Mouse (Mus musculus): ENCODE results near the gene Cnih3. TPM values are rescaled to one million over a fixed set of nuclear protein-coding genes. Genes with fewer than 3 reads are reported as not detected.

Gene Cnih3
- polyA plus RNA-seq, 1 experiment from 2014 or later = not detected

- no peak for ATAC-seq (replicated peaks; ENCODE audit: low FRiP score)
- H3K27ac ChIP-seq (ENCODE audit: low read depth, low read length) = no peak overlapping the region
- no peak for DNase-seq (ENCODE audit: low spot score)
- H3K9ac ChIP-seq (ENCODE audit: low read depth, low read length) = no peak overlapping the region
- no peak overlapping the region for H3K4me3 ChIP-seq (ENCODE audit: low read depth, low read length)
- no peaks in the 10 kb centered on the region for H3K36me3 ChIP-seq (ENCODE audit: control insufficient read depth, insufficient read depth, low read length)
- H3K4me2 ChIP-seq = no peak overlapping the region
- WGBS = 54% methylated on average over 2 of the region's 2 CpGs
- no peaks in the 10 kb centered on the region for H3K9me3 ChIP-seq (ENCODE audit: control insufficient read depth, low read length)
- H3K27me3 ChIP-seq (replicated peaks; ENCODE audit: control insufficient read depth, insufficient read depth, low read length) = peaks cover 36% of the 10 kb centered on the region
- H3K4me1 ChIP-seq (replicated peaks; ENCODE audit: control insufficient read depth, insufficient read depth, low read length) = peaks cover 8% of the 10 kb centered on the region; the same call in 1 of the 2 replicates
Observed at GRCm38 (mm10) chr1:181357870-181358269, 5.4 kb downstream of the Cnih3 start.

GRCm38 (mm10) chr1:181358526-181358925, 6.1 kb downstream of the Cnih3 start:
- no peaks in the 10 kb centered on the region for H3K36me3 ChIP-seq (ENCODE audit: control insufficient read depth, insufficient read depth, low read length)
- DNase-seq (ENCODE audit: low spot score) = no peak
- no peak overlapping the region for H3K27ac ChIP-seq (ENCODE audit: low read depth, low read length)
- H3K9ac ChIP-seq (ENCODE audit: low read depth, low read length) = no peak overlapping the region
- no peak overlapping the region for H3K4me2 ChIP-seq
- no peaks in the 10 kb centered on the region for H3K9me3 ChIP-seq (ENCODE audit: control insufficient read depth, low read length)
- peaks cover 29% of the 10 kb centered on the region for H3K27me3 ChIP-seq (replicated peaks; ENCODE audit: control insufficient read depth, insufficient read depth, low read length)
- 49% methylated on average over 7 of the region's 7 CpGs for WGBS
- no peak for ATAC-seq (replicated peaks; ENCODE audit: low FRiP score)
- H3K4me1 ChIP-seq (replicated peaks; ENCODE audit: control insufficient read depth, insufficient read depth, low read length) = peaks cover 2% of the 10 kb centered on the region; the same call in 1 of the 2 replicates
- H3K4me3 ChIP-seq (ENCODE audit: low read depth, low read length) = no peak overlapping the region

- no peak overlapping the region for H3K4me3 ChIP-seq (ENCODE audit: low read depth, low read length)
- H3K4me1 ChIP-seq (replicated peaks; ENCODE audit: control insufficient read depth, insufficient read depth, low read length) = no peaks in the 10 kb centered on the region
- DNase-seq (ENCODE audit: low spot score) (no peak), ATAC-seq (replicated peaks; ENCODE audit: low FRiP score) (no peak)
- no peak overlapping the region for H3K4me2 ChIP-seq
- H3K9ac ChIP-seq (ENCODE audit: low read depth, low read length) = no peak overlapping the region
- no peaks in the 10 kb centered on the region for H3K9me3 ChIP-seq (ENCODE audit: control insufficient read depth, low read length)
- no peaks in the 10 kb centered on the region for H3K36me3 ChIP-seq (ENCODE audit: control insufficient read depth, insufficient read depth, low read length)
- no peak overlapping the region for H3K27ac ChIP-seq (ENCODE audit: low read depth, low read length)
- H3K27me3 ChIP-seq (replicated peaks; ENCODE audit: control insufficient read depth, insufficient read depth, low read length) = peaks cover 11% of the 10 kb centered on the region
- 70% methylated on average over 3 of the region's 3 CpGs for WGBS
Observed at GRCm38 (mm10) chr1:181360732-181361131, 8.3 kb downstream of the Cnih3 start.

GRCm38 (mm10) chr1:181364025-181364424, 11.6 kb downstream of the Cnih3 start:
- H3K9ac ChIP-seq (ENCODE audit: low read depth, low read length) = no peak overlapping the region
- WGBS = 80% methylated on average over 4 of the region's 4 CpGs
- H3K4me2 ChIP-seq = no peak overlapping the region
- peaks cover 2% of the 10 kb centered on the region; the same call in 1 of the 2 replicates for H3K27me3 ChIP-seq (replicated peaks; ENCODE audit: control insufficient read depth, insufficient read depth, low read length)
- ATAC-seq (replicated peaks; ENCODE audit: low FRiP score) (no peak), DNase-seq (ENCODE audit: low spot score) (no peak)
- no peak overlapping the region for H3K27ac ChIP-seq (ENCODE audit: low read depth, low read length)
- no peaks in the 10 kb centered on the region for H3K4me1 ChIP-seq (replicated peaks; ENCODE audit: control insufficient read depth, insufficient read depth, low read length)
- H3K9me3 ChIP-seq (ENCODE audit: control insufficient read depth, low read length) = no peaks in the 10 kb centered on the region
- no peaks in the 10 kb centered on the region for H3K36me3 ChIP-seq (ENCODE audit: control insufficient read depth, insufficient read depth, low read length)
- H3K4me3 ChIP-seq (ENCODE audit: low read depth, low read length) = no peak overlapping the region

- Histone ChIP-seq H3K36me3 (ENCODE audit: control insufficient read depth, insufficient read depth, low read length) (no peaks in the 10 kb centered on the region), H3K4me2 (no peak overlapping the region), H3K4me3 (ENCODE audit: low read depth, low read length) (no peak overlapping the region), H3K9ac (ENCODE audit: low read depth, low read length) (no peak overlapping the region), H3K9me3 (ENCODE audit: control insufficient read depth, low read length) (no peaks in the 10 kb centered on the region), H3K4me1 (replicated peaks; ENCODE audit: control insufficient read depth, insufficient read depth, low read length) (peaks cover 3% of the 10 kb centered on the region; the same call in 1 of the 2 replicates), H3K27ac (ENCODE audit: low read depth, low read length) (no peak overlapping the region), H3K27me3 (replicated peaks; ENCODE audit: control insufficient read depth, insufficient read depth, low read length) (peaks cover 2% of the 10 kb centered on the region; the same call in 1 of the 2 replicates)
- ATAC-seq (replicated peaks; ENCODE audit: low FRiP score) (no peak), DNase-seq (ENCODE audit: low spot score) (no peak)
- 72% methylated on average over 3 of the region's 3 CpGs for WGBS
Observed at GRCm38 (mm10) chr1:181365376-181365775, 12.9 kb downstream of the Cnih3 start.

- Histone ChIP-seq H3K4me1 (replicated peaks; ENCODE audit: control insufficient read depth, insufficient read depth, low read length) (peaks cover 19% of the 10 kb centered on the region), H3K36me3 (ENCODE audit: control insufficient read depth, insufficient read depth, low read length) (no peaks in the 10 kb centered on the region), H3K27ac (ENCODE audit: low read depth, low read length) (no peak overlapping the region), H3K27me3 (replicated peaks; ENCODE audit: control insufficient read depth, insufficient read depth, low read length) (peaks cover 4% of the 10 kb centered on the region; the same call in 1 of the 2 replicates), H3K9ac (ENCODE audit: low read depth, low read length) (no peak overlapping the region), H3K9me3 (ENCODE audit: control insufficient read depth, low read length) (no peaks in the 10 kb centered on the region), H3K4me3 (ENCODE audit: low read depth, low read length) (no peak overlapping the region), H3K4me2 (no peak overlapping the region)
- ATAC-seq (replicated peaks; ENCODE audit: low FRiP score) (no peak), DNase-seq (ENCODE audit: low spot score) (no peak)
- 18% methylated on average over 3 of the region's 3 CpGs for WGBS
Observed at GRCm38 (mm10) chr1:181368789-181369570, 16.6 kb downstream of the Cnih3 start.

GRCm38 (mm10) chr1:181370370-181370769, 17.9 kb downstream of the Cnih3 start:
- DNase-seq (ENCODE audit: low spot score) (no peak), ATAC-seq (replicated peaks; ENCODE audit: low FRiP score) (no peak)
- Histone ChIP-seq H3K4me1 (replicated peaks; ENCODE audit: control insufficient read depth, insufficient read depth, low read length) (peaks cover 28% of the 10 kb centered on the region), H3K27me3 (replicated peaks; ENCODE audit: control insufficient read depth, insufficient read depth, low read length) (peaks cover 2% of the 10 kb centered on the region; the same call in 1 of the 2 replicates), H3K4me2 (no peak overlapping the region), H3K36me3 (ENCODE audit: control insufficient read depth, insufficient read depth, low read length) (no peaks in the 10 kb centered on the region), H3K9me3 (ENCODE audit: control insufficient read depth, low read length) (no peaks in the 10 kb centered on the region), H3K27ac (ENCODE audit: low read depth, low read length) (no peak overlapping the region; the same call in 1 of the 2 replicates), H3K4me3 (ENCODE audit: low read depth, low read length) (no peak overlapping the region), H3K9ac (ENCODE audit: low read depth, low read length) (no peak overlapping the region)
- 42% methylated on average over 3 of the region's 3 CpGs for whole genome bisulfite sequencing

GRCm38 (mm10) chr1:181371226-181371625, 18.8 kb downstream of the Cnih3 start:
- Histone ChIP-seq H3K9ac (ENCODE audit: low read depth, low read length) (no peak overlapping the region), H3K4me2 (no peak overlapping the region), H3K27me3 (replicated peaks; ENCODE audit: control insufficient read depth, insufficient read depth, low read length) (0 out of 2 replicates have a peak, but pooled peaks cover 2% of the 10 kb centered on the region), H3K27ac (ENCODE audit: low read depth, low read length) (peak overlapping the region; percentile 42; the same call in 1 of the 2 replicates), H3K4me1 (replicated peaks; ENCODE audit: control insufficient read depth, insufficient read depth, low read length) (peaks cover 28% of the 10 kb centered on the region), H3K9me3 (ENCODE audit: control insufficient read depth, low read length) (no peaks in the 10 kb centered on the region), H3K4me3 (ENCODE audit: low read depth, low read length) (no peak overlapping the region), H3K36me3 (ENCODE audit: control insufficient read depth, insufficient read depth, low read length) (no peaks in the 10 kb centered on the region)
- ATAC-seq (replicated peaks; ENCODE audit: low FRiP score) = no peak
- 38% methylated on average over 4 of the region's 4 CpGs for WGBS
- DNase-seq (ENCODE audit: low spot score) = no peak

GRCm38 (mm10) chr1:181372306-181372705, 19.9 kb downstream of the Cnih3 start:
- DNase-seq (ENCODE audit: low spot score) (no peak), ATAC-seq (replicated peaks; ENCODE audit: low FRiP score) (peak; percentile 83)
- Histone ChIP-seq H3K4me2 (peak overlapping the region; percentile 33), H3K4me3 (ENCODE audit: low read depth, low read length) (no peak overlapping the region), H3K4me1 (replicated peaks; ENCODE audit: control insufficient read depth, insufficient read depth, low read length) (peaks cover 28% of the 10 kb centered on the region), H3K27me3 (replicated peaks; ENCODE audit: control insufficient read depth, insufficient read depth, low read length) (peaks cover 3% of the 10 kb centered on the region; the same call in 1 of the 2 replicates), H3K9me3 (ENCODE audit: control insufficient read depth, low read length) (no peaks in the 10 kb centered on the region), H3K27ac (ENCODE audit: low read depth, low read length) (no peak overlapping the region), H3K36me3 (ENCODE audit: control insufficient read depth, insufficient read depth, low read length) (no peaks in the 10 kb centered on the region), H3K9ac (ENCODE audit: low read depth, low read length) (no peak overlapping the region)
- WGBS = 28% methylated on average over 6 of the region's 6 CpGs
